Mouse (Mus musculus) heart, postnatal 0 days (tissue): ENCODE data around the gene Intu. TPM values are rescaled to one million over a fixed set of nuclear protein-coding genes. Genes with fewer than 3 reads are reported as not detected.

ENCODE experiments used
- ATAC-seq: fragments of 200-750 bp; cut with Nextera tagmentation; 2 replicates; pipeline ENCODE4 v1.8.0; 2017; ENCODE audit warnings: low read depth, moderate number of reproducible peaks, moderate library complexity; ENCODE audit not compliant: insufficient read depth
- DNase-seq: peaks from one replicate; pipeline ENCODE4 v3.0.0-alpha.2; 2016; ENCODE audit warnings: low spot score
- H3K27ac ChIP-seq: fragments of 300-500 bp; sonication (generic); 2 replicates; pipeline ENCODE4 v1.5.1; 2014; ENCODE audit warnings: low read depth, mild to moderate bottlenecking
- H3K27me3 ChIP-seq: fragments of 300-500 bp; sonication (generic); 2 replicates; pipeline ENCODE4 v1.6.1; 2014; ENCODE audit warnings: low read length, mixed read lengths; ENCODE audit not compliant: control insufficient read depth, insufficient read depth
- H3K36me3 ChIP-seq: fragments of 300-500 bp; sonication (generic); replicated peaks from 2 replicates; pipeline ENCODE4 v1.6.1; 2014; ENCODE audit warnings: low read length, mixed read lengths; ENCODE audit not compliant: control insufficient read depth, insufficient read depth
- H3K4me1 ChIP-seq: fragments of 300-500 bp; sonication (generic); 2 replicates; pipeline ENCODE4 v1.6.1; 2014; ENCODE audit warnings: antibody characterized with exemption; ENCODE audit not compliant: control insufficient read depth, insufficient read depth
- H3K4me2 ChIP-seq: fragments of 300-500 bp; sonication (generic); 2 replicates; pipeline ENCODE4 v1.6.1; 2014; ENCODE audit warnings: low read depth, mild to moderate bottlenecking, low read length, moderate library complexity
- H3K4me3 ChIP-seq: fragments of 300-500 bp; sonication (generic); 2 replicates; pipeline ENCODE4 v1.5.1; 2014; ENCODE audit warnings: low read depth, low read length
- H3K9ac ChIP-seq: fragments of 300-500 bp; sonication (generic); replicated peaks from 2 replicates; pipeline ENCODE4 v1.6.1; 2014; ENCODE audit warnings: low read depth, low read length, mixed read lengths
- H3K9me3 ChIP-seq: fragments of 300-500 bp; sonication (generic); replicated peaks from 2 replicates; pipeline ENCODE4 v1.6.1; 2016; ENCODE audit warnings: low read length; ENCODE audit not compliant: control insufficient read depth
- CTCF ChIP-seq: IDR thresholded peaks from 2 replicates; pipeline ENCODE4 v1.5.1; 2016; ENCODE audit warnings: antibody characterized with exemption, control low read depth, low read depth
- EP300 ChIP-seq: IDR thresholded peaks from 2 replicates; pipeline ENCODE4 v1.6.1; 2016; ENCODE audit warnings: antibody characterized with exemption, low read depth
- WGBS: fragments of 180-500 bp; shearing (Covaris S2); extraction: QIAGEN DNeasy Blood & Tissue Kit; methylation state at CpG from one replicate; pipeline ENCODE4 v1.1.7; 2014; 5-methylcytosine and 5-hydroxymethylcytosine counted together
- polyA plus RNA-seq: library from polyadenylated mRNA; unstranded; fragments of >200 nt; fragmentation: Nextera tagmentation; extraction: Ambion mirVana; gene quantifications from 2 replicates; pipeline ENCODE4 v1.2.1, GENCODE M21; 2015
- total RNA-seq: library from RNA; depleted of rRNA; stranded (reverse); fragments of >200 nt; gene quantifications from 2 replicates; pipeline ENCODE4 v1.2.3, GENCODE M21; 2014; ENCODE audit warnings: low replicate concordance

The Intu gene
- total and polyA plus RNA-seq, 2 experiments from 2014 or later: 2.7 to 5.8 TPM

- Histone ChIP-seq H3K4me3 (no peak overlapping the region), H3K4me1 (no peaks in the 10 kb centered on the region), H3K27me3 (peaks cover 5% of the 10 kb centered on the region; the same call in 1 of the 2 replicates), H3K36me3 (no peaks in the 10 kb centered on the region), H3K27ac (no peak overlapping the region), H3K9ac (no peak overlapping the region), H3K9me3 (no peaks in the 10 kb centered on the region), H3K4me2 (no peak overlapping the region)
- no peak for DNase-seq
- ATAC-seq: no peak
- WGBS: 36% methylated on average over 6 of the region's 6 CpGs
- no peak for TF ChIP-seq EP300
- TF ChIP-seq CTCF: no peak
Measured at GRCm38 (mm10) chr3:40528958-40529357, 2.1 kb upstream of the Intu start.

GRCm38 (mm10) chr3:40530845-40531244 lies 241 bp upstream of the Intu start:
- H3K9me3 ChIP-seq: no peaks in the 10 kb centered on the region
- TF ChIP-seq EP300: no peak
- no peak for TF ChIP-seq CTCF
- H3K27ac ChIP-seq: no peak overlapping the region
- H3K4me3 ChIP-seq: peak overlapping the region; percentile 59
- H3K4me2 ChIP-seq: peak overlapping the region; percentile 90
- ATAC-seq (no peak), DNase-seq (no peak)
- no peaks in the 10 kb centered on the region for H3K4me1 ChIP-seq
- H3K36me3 ChIP-seq: no peaks in the 10 kb centered on the region
- 18% methylated on average over 7 of the region's 7 CpGs for WGBS
- H3K27me3 ChIP-seq: peaks cover 5% of the 10 kb centered on the region; the same call in 1 of the 2 replicates
- peak overlapping the region; percentile 41; the same call in 1 of the 2 replicates for H3K9ac ChIP-seq

GRCm38 (mm10) chr3:40532256-40532655 lies 1.2 kb downstream of the Intu start:
- ATAC-seq (no peak), DNase-seq (no peak)
- H3K9ac ChIP-seq: no peak overlapping the region; the same call in 1 of the 2 replicates
- H3K27me3 ChIP-seq: peaks cover 5% of the 10 kb centered on the region; the same call in 1 of the 2 replicates
- H3K4me3 ChIP-seq: peak overlapping the region; percentile 59
- no peaks in the 10 kb centered on the region for H3K36me3 ChIP-seq
- no peak overlapping the region for H3K27ac ChIP-seq
- H3K4me1 ChIP-seq: no peaks in the 10 kb centered on the region
- 42% methylated on average over 11 of the region's 11 CpGs for WGBS
- peak overlapping the region; percentile 90 for H3K4me2 ChIP-seq
- TF ChIP-seq EP300: no peak
- no peak for TF ChIP-seq CTCF
- H3K9me3 ChIP-seq: no peaks in the 10 kb centered on the region

DNA sequence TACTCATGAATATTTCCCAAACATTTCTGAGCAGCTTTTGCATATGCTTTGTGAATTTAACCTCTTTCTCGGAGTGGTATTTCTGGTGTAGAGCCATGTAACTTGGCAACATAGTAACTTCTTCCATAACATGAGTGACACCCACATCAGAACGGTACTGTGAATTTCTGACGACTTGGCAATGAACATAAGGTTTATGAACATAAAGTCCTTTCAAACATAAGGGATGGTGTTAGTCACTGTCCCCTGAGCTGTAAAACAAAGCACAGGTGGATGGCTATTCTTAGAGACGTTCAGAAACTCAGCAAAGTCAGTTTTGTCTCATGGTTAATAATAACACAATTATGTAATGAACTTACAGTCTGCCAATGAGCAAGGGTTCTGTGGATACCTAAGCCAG lies 3.1 kb downstream of the Intu start:
- H3K4me1 ChIP-seq: no peaks in the 10 kb centered on the region
- 59% methylated on average over 4 of the region's 4 CpGs for WGBS
- peaks cover 5% of the 10 kb centered on the region; the same call in 1 of the 2 replicates for H3K27me3 ChIP-seq

GRCm38 (mm10) chr3:40540567-40541554 lies 9.8 kb downstream of the Intu start:
- DNase-seq (peak; percentile 61), ATAC-seq (peak; percentile 95)
- peak overlapping the region; percentile 75 for H3K4me2 ChIP-seq
- H3K9ac ChIP-seq: peak overlapping the region; percentile 46
- no peaks in the 10 kb centered on the region for H3K27me3 ChIP-seq
- WGBS: 4% methylated on average over 38 of the region's 45 CpGs
- no peak overlapping the region for H3K27ac ChIP-seq
- peak overlapping the region; percentile 73 for H3K4me3 ChIP-seq
- H3K9me3 ChIP-seq: no peaks in the 10 kb centered on the region
- no peak for TF ChIP-seq EP300
- TF ChIP-seq CTCF: no peak
- 0 out of 2 replicates have a peak, but pooled peaks cover 5% of the 10 kb centered on the region for H3K4me1 ChIP-seq
- H3K36me3 ChIP-seq: no peaks in the 10 kb centered on the region

More for the DNA sequence above, 3.1 kb downstream of the Intu start:
- Histone ChIP-seq H3K27ac (no peak overlapping the region), H3K36me3 (no peaks in the 10 kb centered on the region), H3K4me3 (no peak overlapping the region), H3K9me3 (no peaks in the 10 kb centered on the region), H3K9ac (no peak overlapping the region), H3K4me2 (no peak overlapping the region)
- ATAC-seq (no peak), DNase-seq (no peak)
- TF ChIP-seq EP300 (no peak), CTCF (no peak)
